Mouse (Mus musculus) G1E (cell line): Measurements from ENCODE around the gene Wwp2.

Source experiments
- CTCF ChIP-seq: IDR thresholded peaks from 2 replicates; pipeline ENCODE4 v1.5.1; 2012; ENCODE audit warnings: low read depth, low read length, inconsistent platforms, mixed read lengths
- GATA1 ChIP-seq: IDR thresholded peaks from 2 replicates; pipeline ENCODE4 v1.6.1; 2012; ENCODE audit warnings: borderline replicate concordance, low read length, inconsistent platforms, mixed read lengths
- POLR2AphosphoS5 ChIP-seq: IDR thresholded peaks from 2 replicates; pipeline ENCODE4 v1.6.1; 2012; ENCODE audit warnings: low read depth, low read length, inconsistent platforms; ENCODE audit not compliant: insufficient replicate concordance
- TAL1 ChIP-seq: conservative IDR thresholded peaks from 2 replicates; pipeline ENCODE4 v1.6.1; 2012; ENCODE audit warnings: low read depth, low read length, inconsistent platforms, mixed read lengths

- TF ChIP-seq CTCF (no peak), GATA1 (no peak), TAL1 (no peak), POLR2AphosphoS5 (no peak)
These were observed 55.0 kb downstream of the Wwp2 start for GRCm38 (mm10) chr8:107491212-107491611.
